9 mouse cellular contexts compared by ENCODE assay signal in the genomic region with DNA sequence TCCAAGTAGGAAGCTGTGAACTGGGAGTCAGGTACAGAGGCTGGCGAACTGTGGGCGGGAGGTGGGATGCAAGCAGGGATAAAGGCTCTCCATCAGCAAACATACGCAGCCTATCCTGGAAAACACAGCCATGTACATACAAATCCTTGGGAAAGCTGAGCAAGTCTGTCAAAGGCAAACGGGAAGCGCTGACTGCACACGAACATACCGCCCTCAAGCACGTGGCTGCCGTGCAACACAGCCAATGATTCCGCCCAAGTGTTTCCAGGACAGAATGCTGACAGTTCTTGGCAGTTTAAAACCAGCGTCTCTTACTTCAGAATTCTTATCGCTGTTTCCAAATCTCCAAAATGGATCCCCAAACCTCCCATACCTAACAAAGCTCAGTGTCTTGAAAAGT.
DNase-seq lines count a peak whose midpoint lies in the region; ATAC-seq lines count a peak whose summit lies in the region.
"Had no signal": no experiment of that assay in that cellular context is flagged by ENCODE, and none has a peak within 500 bp of the region (broad histone marks: within the 10 kb centered on the region; RNA-seq: fewer than 3 reads in every experiment).

No protein-coding gene starts in this region.

- no peaks in the 10 kb centered on the region for H3K9me3 ChIP-seq in hindbrain, embryonic 13.5 days
- H3K9me3 ChIP-seq in hindbrain, embryonic 11.5 days (ENCODE audit: control insufficient read depth, low read length) = no peaks in the 10 kb centered on the region
- no peaks in the 10 kb centered on the region for H3K9me3 ChIP-seq in neural tube, embryonic 13.5 days
- no peaks in the 10 kb centered on the region for H3K9me3 ChIP-seq in neural tube, embryonic 15.5 days (replicated peaks)
- H3K9me3 ChIP-seq in intestine, embryonic 16.5 days (ENCODE audit: control insufficient read depth, low read length) = no peaks in the 10 kb centered on the region
- H3K9me3 ChIP-seq: stomach, embryonic 15.5 days had no signal

- peak overlapping the region; percentile 5; the same call in 1 of the 2 replicates for H3K27ac ChIP-seq in hindbrain, embryonic 13.5 days
- no peak overlapping the region; the same call in 1 of the 2 replicates for H3K27ac ChIP-seq in hindbrain, embryonic 11.5 days (ENCODE audit: low read depth, low read length)
- 0 out of 2 replicates have a peak overlapping the region, but pooled peaks have one; percentile 4 for H3K27ac ChIP-seq in neural tube, embryonic 13.5 days (replicated peaks)
- no peak overlapping the region for H3K27ac ChIP-seq in neural tube, embryonic 15.5 days (replicated peaks)
- H3K27ac ChIP-seq in intestine, embryonic 16.5 days (ENCODE audit: low read length) = no peak overlapping the region
- H3K27ac ChIP-seq: stomach, embryonic 15.5 days had no signal

- H3K4me2 ChIP-seq in hindbrain, embryonic 13.5 days = no peak overlapping the region
- H3K4me2 ChIP-seq in hindbrain, embryonic 11.5 days (replicated peaks; ENCODE audit: low read depth, low read length) = no peak overlapping the region
- no peak overlapping the region for H3K4me2 ChIP-seq in neural tube, embryonic 13.5 days
- H3K4me2 ChIP-seq in neural tube, embryonic 15.5 days = no peak overlapping the region
- H3K4me2 ChIP-seq in intestine, embryonic 16.5 days (ENCODE audit: low read depth, low read length) = no peak overlapping the region
- H3K4me2 ChIP-seq: stomach, embryonic 15.5 days had no signal

- H3K4me1 ChIP-seq in hindbrain, embryonic 13.5 days (replicated peaks) = peaks cover 27% of the 10 kb centered on the region
- H3K4me1 ChIP-seq in hindbrain, embryonic 11.5 days (replicated peaks; ENCODE audit: control insufficient read depth, insufficient read depth, low read length) = peaks cover 5% of the 10 kb centered on the region; the same call in 1 of the 2 replicates
- H3K4me1 ChIP-seq in neural tube, embryonic 13.5 days (replicated peaks) = peaks cover 17% of the 10 kb centered on the region
- H3K4me1 ChIP-seq in neural tube, embryonic 15.5 days = peaks cover 3% of the 10 kb centered on the region; the same call in 1 of the 2 replicates
- no peaks in the 10 kb centered on the region for H3K4me1 ChIP-seq in intestine, embryonic 16.5 days (ENCODE audit: control insufficient read depth, insufficient read depth, low read length)
- H3K4me1 ChIP-seq: stomach, embryonic 15.5 days had no signal

- no peak for DNase-seq in hindbrain, embryonic 11.5 days (ENCODE audit: low spot score)
- peak; percentile 57 for DNase-seq in layer of hippocampus, adult 9-11 months
- peak; percentile 53 for DNase-seq in telencephalon, adult 2 months (ENCODE audit: low read depth, low spot score)
- DNase-seq in adrenal gland, postnatal 36 days = no peak

- H3K9ac ChIP-seq in hindbrain, embryonic 13.5 days = no peak overlapping the region
- H3K9ac ChIP-seq in hindbrain, embryonic 11.5 days (ENCODE audit: low read depth, low read length) = no peak overlapping the region
- H3K9ac ChIP-seq in neural tube, embryonic 13.5 days = no peak overlapping the region
- H3K9ac ChIP-seq in neural tube, embryonic 15.5 days (replicated peaks) = no peak overlapping the region
- H3K9ac ChIP-seq in intestine, embryonic 16.5 days (ENCODE audit: low read depth, low read length) = no peak overlapping the region
- H3K9ac ChIP-seq: stomach, embryonic 15.5 days had no signal

- H3K4me3 ChIP-seq in hindbrain, embryonic 13.5 days = no peak overlapping the region
- no peak overlapping the region for H3K4me3 ChIP-seq in hindbrain, embryonic 11.5 days (ENCODE audit: low read depth, low read length)
- no peak overlapping the region for H3K4me3 ChIP-seq in neural tube, embryonic 13.5 days
- no peak overlapping the region for H3K4me3 ChIP-seq in neural tube, embryonic 15.5 days (replicated peaks)
- H3K4me3 ChIP-seq in intestine, embryonic 16.5 days (ENCODE audit: low read length) = no peak overlapping the region
- H3K4me3 ChIP-seq: stomach, embryonic 15.5 days had no signal

- peaks cover 13% of the 10 kb centered on the region for H3K36me3 ChIP-seq in hindbrain, embryonic 13.5 days
- H3K36me3 ChIP-seq in hindbrain, embryonic 11.5 days (ENCODE audit: control insufficient read depth, insufficient read depth, low read length) = no peaks in the 10 kb centered on the region
- H3K36me3 ChIP-seq in neural tube, embryonic 13.5 days = peaks cover 9% of the 10 kb centered on the region; the same call in 1 of the 2 replicates
- H3K36me3 ChIP-seq in neural tube, embryonic 15.5 days = peaks cover 3% of the 10 kb centered on the region; the same call in 1 of the 2 replicates
- no peaks in the 10 kb centered on the region for H3K36me3 ChIP-seq in intestine, embryonic 16.5 days (ENCODE audit: control insufficient read depth, insufficient read depth, low read length)
- H3K36me3 ChIP-seq: stomach, embryonic 15.5 days had no signal

- ATAC-seq in hindbrain, embryonic 13.5 days (ENCODE audit: low FRiP score) = no peak
- no peak for ATAC-seq in hindbrain, embryonic 11.5 days (ENCODE audit: low FRiP score)
- no peak; the same call in 1 of the 2 replicates for ATAC-seq in neural tube, embryonic 13.5 days (ENCODE audit: low read depth)
- no peak for ATAC-seq in neural tube, embryonic 15.5 days (ENCODE audit: low FRiP score)
- ATAC-seq in intestine, embryonic 16.5 days = no peak

- H3K27me3 ChIP-seq in hindbrain, embryonic 13.5 days = no peaks in the 10 kb centered on the region
- no peaks in the 10 kb centered on the region for H3K27me3 ChIP-seq in hindbrain, embryonic 11.5 days (ENCODE audit: control insufficient read depth, insufficient read depth, low read length)
- H3K27me3 ChIP-seq in neural tube, embryonic 13.5 days = no peaks in the 10 kb centered on the region
- H3K27me3 ChIP-seq in neural tube, embryonic 15.5 days (replicated peaks) = no peaks in the 10 kb centered on the region
- H3K27me3 ChIP-seq in intestine, embryonic 16.5 days (replicated peaks; ENCODE audit: control insufficient read depth, insufficient read depth, low read length) = no peaks in the 10 kb centered on the region
- H3K27me3 ChIP-seq: stomach, embryonic 15.5 days had no signal

- WGBS in hindbrain, embryonic 13.5 days = 74% methylated on average over 12 of the region's 12 CpGs
- WGBS in hindbrain, embryonic 11.5 days = 83% methylated on average over 12 of the region's 12 CpGs
- 80% methylated on average over 12 of the region's 12 CpGs for WGBS in neural tube, embryonic 13.5 days
- WGBS in neural tube, embryonic 15.5 days = 72% methylated on average over 12 of the region's 12 CpGs
- WGBS in intestine, embryonic 16.5 days = 86% methylated on average over 12 of the region's 12 CpGs

Comparison
In these comparisons a context has a peak if more than half of its experiments do, and no peak if none do; other contexts are left out.
1. H3K27ac ChIP-seq: peak in hindbrain, embryonic 13.5 days (single experiment) and neural tube, embryonic 13.5 days (single experiment); none in hindbrain, embryonic 11.5 days (single experiment), neural tube, embryonic 15.5 days (single experiment) and intestine, embryonic 16.5 days (single experiment).
2. DNase-seq: peak in layer of hippocampus, adult 9-11 months (single experiment) and telencephalon, adult 2 months (single experiment); none in hindbrain, embryonic 11.5 days (single experiment) and adrenal gland, postnatal 36 days (0 of 2).